In genomic region chr2:167505127-167505526, GRCm38 (mm10) we compare ENCODE assay signal across 8 mouse cellular contexts. TPM values are rescaled to one million over a fixed set of nuclear protein-coding genes. Genes with fewer than 3 reads are reported as not detected.
DNase-seq lines count a peak whose midpoint lies in the region; ATAC-seq and TF ChIP-seq lines count a peak whose summit lies in the region.

No protein-coding gene starts in this region.

- WGBS in spleen, adult 2 months: 7% methylated on average over 3 of the region's 3 CpGs
- WGBS in midbrain, embryonic 15.5 days: 81% methylated on average over 3 of the region's 3 CpGs

- no peaks in the 10 kb centered on the region for H3K9me3 ChIP-seq in midbrain, embryonic 15.5 days

- TF ChIP-seq POLR2A in spleen, adult 2 months (IDR thresholded peaks at IDR 0.05; ENCODE audit: low read depth, low read length): peak; percentile 12; the same call in 1 of the 2 replicates

- no peaks in the 10 kb centered on the region for H3K27me3 ChIP-seq in spleen, adult 2 months (ENCODE audit: control insufficient read depth, insufficient read depth, low read length)
- H3K27me3 ChIP-seq in midbrain, embryonic 15.5 days (replicated peaks): no peaks in the 10 kb centered on the region

- TF ChIP-seq CTCF in spleen, adult 2 months (IDR thresholded peaks at IDR 0.05; ENCODE audit: extremely low read depth, insufficient read depth, insufficient read length, insufficient replicate concordance): no peak

- H3K4me2 ChIP-seq in midbrain, embryonic 15.5 days: peak overlapping the region; percentile 88

- H3K36me3 ChIP-seq in spleen, adult 2 months (ENCODE audit: control insufficient read depth, insufficient read depth, low read length): peaks cover 18% of the 10 kb centered on the region
- H3K36me3 ChIP-seq in midbrain, embryonic 15.5 days (replicated peaks): peaks cover 7% of the 10 kb centered on the region; the same call in 1 of the 2 replicates

- DNase-seq in spleen, adult 2 months (ENCODE audit: low read depth in 1 of 2, low spot score in 2 of 2): peak in 1 of 2 experiments; percentile 68
- no peak for DNase-seq in spleen, adult 12 weeks (ENCODE audit: low spot score)
- peak; percentile 34 for DNase-seq in liver
- DNase-seq in frontal cortex, postnatal 25 days (ENCODE audit: low spot score in 2 of 2): no peak
- DNase-seq in right cerebral cortex, postnatal 4 days: no peak
- DNase-seq in frontal cortex, postnatal 14 days (ENCODE audit: low spot score in 2 of 2): no peak

- peak overlapping the region; percentile 93 for H3K27ac ChIP-seq in spleen, adult 2 months (ENCODE audit: insufficient read depth, low read length)
- no peak overlapping the region for H3K27ac ChIP-seq in midbrain, embryonic 15.5 days

- peak overlapping the region; percentile 56; the same call in 1 of the 2 replicates for H3K4me3 ChIP-seq in spleen, adult 2 months (ENCODE audit: extremely low read depth, insufficient read depth, insufficient read length)
- 0 out of 2 replicates have a peak overlapping the region, but pooled peaks have one; percentile 88 for H3K4me3 ChIP-seq in midbrain, embryonic 15.5 days

- ATAC-seq in erythroblast, adult 5-6 weeks (replicated peaks; ENCODE audit: low FRiP score, poor library complexity, severe bottlenecking): peak; percentile 68
- no peak for ATAC-seq in midbrain, embryonic 15.5 days (replicated peaks)

- peaks cover 7% of the 10 kb centered on the region; the same call in 1 of the 2 replicates for H3K4me1 ChIP-seq in spleen, adult 2 months (ENCODE audit: control insufficient read depth, insufficient read depth, insufficient read length)
- H3K4me1 ChIP-seq in midbrain, embryonic 15.5 days: peaks cover 31% of the 10 kb centered on the region

- H3K9ac ChIP-seq in midbrain, embryonic 15.5 days: no peak overlapping the region; the same call in 1 of the 2 replicates

RNA-seq across cellular contexts. Expression of gene Spata2, which starts 12.4 kb away (rescaled TPM):
- polyA plus RNA-seq in spleen, adult 2 months (2012; rRNA removed): 23.3 and 25.5 TPM in 2 replicates
- 6.1 and 9.4 TPM in 2 replicates for total RNA-seq in erythroblast, adult 5-6 weeks (2015; ENCODE audit: low replicate concordance)
- 6.3 and 7.6 TPM in 2 replicates for total RNA-seq in erythroblast, adult 5-6 weeks (2017; ENCODE audit: low replicate concordance)
- polyA plus RNA-seq in midbrain, embryonic 15.5 days (2015; fragmentation: Nextera tagmentation; extraction: Ambion mirVana): 34.3 and 34.7 TPM in 2 replicates

RNA-seq across cellular contexts. Expression of gene Rnf114, which starts 12.7 kb away (rescaled TPM):
- 88.0 and 95.4 TPM in 2 replicates for polyA plus RNA-seq in spleen, adult 2 months (2012; rRNA removed)
- 39.6 and 41.6 TPM in 2 replicates for total RNA-seq in erythroblast, adult 5-6 weeks (2015; ENCODE audit: low replicate concordance)
- 32.3 and 41.5 TPM in 2 replicates for total RNA-seq in erythroblast, adult 5-6 weeks (2017; ENCODE audit: low replicate concordance)
- 131 and 140 TPM in 2 replicates for polyA plus RNA-seq in midbrain, embryonic 15.5 days (2015; fragmentation: Nextera tagmentation; extraction: Ambion mirVana)

RNA-seq across cellular contexts. Expression of gene Snai1, which starts 32.9 kb away (rescaled TPM):
- 21.0 and 28.1 TPM in 2 replicates for polyA plus RNA-seq in spleen, adult 2 months (2012; rRNA removed)
- total RNA-seq in erythroblast, adult 5-6 weeks (2015; ENCODE audit: low replicate concordance): not detected in 2 replicates
- 0.70 TPM in 1 of 2 replicates, not detected in the other for total RNA-seq in erythroblast, adult 5-6 weeks (2017; ENCODE audit: low replicate concordance)
- 5.1 and 6.4 TPM in 2 replicates for polyA plus RNA-seq in midbrain, embryonic 15.5 days (2015; fragmentation: Nextera tagmentation; extraction: Ambion mirVana)
